Mouse (Mus musculus): ENCODE data around the gene Gimap9. TPM values are rescaled to one million over a fixed set of nuclear protein-coding genes. Genes with fewer than 3 reads are reported as not detected.

Gene Gimap9
- 0.65 and 0.66 TPM in 2 replicates for polyA plus RNA-seq (2012; rRNA removed)

DNA sequence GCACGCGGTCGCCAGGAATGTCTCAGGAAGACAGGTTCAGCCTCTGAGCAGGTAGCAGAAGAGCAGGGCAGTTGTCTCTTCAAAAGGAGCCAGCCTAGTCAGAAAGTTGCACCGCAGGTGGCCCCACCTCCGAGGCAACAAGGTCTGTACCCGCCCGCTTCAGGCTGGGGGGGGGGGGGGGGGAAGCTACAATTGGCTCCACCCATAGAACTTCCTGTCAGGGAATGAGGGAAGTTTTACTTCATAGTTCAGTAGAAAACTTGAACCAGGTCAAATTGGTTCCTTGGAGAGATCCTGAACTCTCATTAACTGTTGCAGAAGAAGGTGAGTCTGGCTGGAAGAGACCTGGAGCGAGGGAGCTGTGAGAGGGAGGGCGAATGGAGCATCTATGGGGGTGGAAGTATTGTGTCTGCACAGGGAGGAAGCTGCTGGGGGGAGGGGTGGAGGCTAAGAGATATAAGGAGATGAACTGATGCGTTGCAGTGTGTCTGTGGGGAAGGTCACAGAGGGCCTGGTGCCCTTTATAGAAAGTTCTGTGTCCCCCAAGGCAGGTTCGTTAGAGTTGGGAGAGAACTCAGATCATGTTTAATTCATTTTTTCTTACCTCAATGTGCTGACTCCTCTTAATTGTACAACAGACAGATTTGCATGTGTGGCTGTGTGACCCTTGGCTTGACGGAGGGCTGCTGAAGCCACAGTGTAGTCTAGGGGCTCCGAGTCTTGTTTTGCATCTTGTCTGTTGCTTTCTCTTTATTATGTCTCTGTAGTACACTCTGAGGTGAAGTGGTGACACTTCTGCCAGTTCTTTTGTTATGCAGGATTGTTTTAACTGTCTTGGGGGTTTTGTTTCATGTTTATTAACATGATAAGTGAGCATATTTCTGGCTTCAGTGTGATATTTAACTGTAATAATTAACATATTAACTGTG, at the start of gene Gimap9:
Gimap9 (plus strand) TSS at position 199 of the 929 bp plus-strand sequence.
- peak within 1 kb of the TSS; percentile 30; the same call in 1 of the 2 replicates for H3K4me3 ChIP-seq (ENCODE audit: insufficient read depth, low read length)

DNA sequence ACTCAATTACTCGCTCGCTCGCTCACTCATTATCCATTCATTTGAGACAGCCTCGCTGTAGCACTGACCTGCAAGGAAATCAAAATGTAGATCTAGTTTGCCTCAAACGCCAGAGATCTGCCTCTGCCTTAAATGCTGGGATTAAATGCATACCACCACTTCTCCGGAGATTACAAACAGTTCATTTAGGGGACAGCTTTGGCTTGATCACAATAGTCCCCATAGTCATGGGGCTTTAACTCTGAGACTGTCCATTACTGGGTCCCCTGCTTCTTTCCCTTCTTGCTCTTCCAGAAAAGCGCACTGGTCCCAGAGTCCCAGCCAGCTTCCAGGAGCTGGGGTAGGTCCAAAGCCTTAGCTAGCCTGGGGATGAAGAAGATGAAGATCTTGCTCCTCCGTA, 49.5 kb upstream of the Gimap9 start, which contains the start of gene AI854703:
AI854703 (plus strand) TSS at position 301 of the 400 bp plus-strand sequence.
- TF ChIP-seq CTCF (IDR thresholded peaks at IDR 0.05; ENCODE audit: extremely low read depth, insufficient read depth, low read length) (no peak), POLR2A (IDR thresholded peaks at IDR 0.05; ENCODE audit: extremely low read depth, insufficient read depth, low read length) (no peak)
- H3K4me1 ChIP-seq (ENCODE audit: control insufficient read depth, insufficient read depth, low read length) = peaks cover 9% of the 10 kb centered on the region; the same call in 1 of the 2 replicates
- peak within 1 kb of the TSS; percentile 52 for H3K4me3 ChIP-seq (ENCODE audit: insufficient read depth, low read length)
- peak within 1 kb of the TSS; percentile 45 for H3K27ac ChIP-seq (ENCODE audit: insufficient read depth, low read length)

More for the DNA sequence above, at the start of gene Gimap9:
- H3K27ac ChIP-seq (ENCODE audit: insufficient read depth, low read length) = no peak within 1 kb of the TSS
- no peaks in the 10 kb centered on the region for H3K4me1 ChIP-seq (ENCODE audit: control insufficient read depth, insufficient read depth, low read length)
- TF ChIP-seq CTCF (IDR thresholded peaks at IDR 0.05; ENCODE audit: extremely low read depth, insufficient read depth, low read length) (no peak), POLR2A (IDR thresholded peaks at IDR 0.05; ENCODE audit: extremely low read depth, insufficient read depth, low read length) (no peak)

DNA sequence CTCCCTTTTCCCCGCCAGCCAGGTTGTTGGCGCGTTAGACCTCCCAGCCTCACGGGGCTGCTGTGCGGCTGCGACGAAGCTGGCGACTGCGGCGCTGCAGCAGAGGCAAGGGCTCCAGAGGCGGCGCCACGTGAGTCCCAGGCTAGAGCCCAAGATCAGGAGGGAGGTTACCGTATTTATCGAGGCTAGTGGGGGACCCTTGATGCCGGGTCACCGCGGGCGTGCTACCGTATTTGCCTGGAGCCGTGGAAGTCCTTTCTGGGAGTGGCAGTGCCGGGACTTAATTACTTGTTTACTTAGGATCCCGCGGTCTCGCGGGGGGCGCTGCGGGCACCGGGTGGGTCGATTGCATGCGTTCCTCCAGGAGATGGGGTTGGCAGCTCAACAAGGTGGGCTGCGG, 48.9 kb upstream of the Gimap9 start:
- TF ChIP-seq CTCF (IDR thresholded peaks at IDR 0.05; ENCODE audit: extremely low read depth, insufficient read depth, low read length) (no peak), POLR2A (IDR thresholded peaks at IDR 0.05; ENCODE audit: extremely low read depth, insufficient read depth, low read length) (peak; percentile 64)
- H3K4me3 ChIP-seq (ENCODE audit: insufficient read depth, low read length) = peak overlapping the region; percentile 52
- H3K27ac ChIP-seq (ENCODE audit: insufficient read depth, low read length) = peak overlapping the region; percentile 26; the same call in 1 of the 2 replicates
- H3K4me1 ChIP-seq (ENCODE audit: control insufficient read depth, insufficient read depth, low read length) = peaks cover 9% of the 10 kb centered on the region; the same call in 1 of the 2 replicates

DNA sequence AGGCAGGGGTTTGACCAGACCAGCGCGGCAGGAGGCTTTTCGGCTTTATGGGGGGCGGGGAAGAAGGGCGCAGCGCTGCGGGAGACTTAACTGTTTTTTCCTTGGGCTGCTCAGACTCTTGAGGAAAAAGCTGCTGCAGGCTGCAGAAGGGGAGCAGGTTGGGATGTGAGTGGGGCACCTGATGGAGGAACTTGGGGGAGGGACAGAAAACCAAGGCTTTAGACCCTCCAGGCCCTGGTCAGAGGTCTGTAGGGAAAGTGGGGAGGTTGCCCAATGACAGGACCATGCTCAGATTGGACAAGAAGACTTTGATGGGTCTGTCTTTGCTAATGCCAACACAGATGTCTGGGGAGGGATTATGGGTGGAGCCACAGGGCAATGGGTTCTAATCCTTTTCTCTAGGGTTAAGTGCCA, 48.4 kb upstream of the Gimap9 start:
- Histone ChIP-seq H3K4me3 (ENCODE audit: insufficient read depth, low read length) (peak overlapping the region; percentile 52), H3K27ac (ENCODE audit: insufficient read depth, low read length) (peak overlapping the region; percentile 33), H3K4me1 (ENCODE audit: control insufficient read depth, insufficient read depth, low read length) (peaks cover 9% of the 10 kb centered on the region; the same call in 1 of the 2 replicates)
- no peak for TF ChIP-seq CTCF (IDR thresholded peaks at IDR 0.05; ENCODE audit: extremely low read depth, insufficient read depth, low read length)
- no peak for TF ChIP-seq POLR2A (IDR thresholded peaks at IDR 0.05; ENCODE audit: extremely low read depth, insufficient read depth, low read length)

DNA sequence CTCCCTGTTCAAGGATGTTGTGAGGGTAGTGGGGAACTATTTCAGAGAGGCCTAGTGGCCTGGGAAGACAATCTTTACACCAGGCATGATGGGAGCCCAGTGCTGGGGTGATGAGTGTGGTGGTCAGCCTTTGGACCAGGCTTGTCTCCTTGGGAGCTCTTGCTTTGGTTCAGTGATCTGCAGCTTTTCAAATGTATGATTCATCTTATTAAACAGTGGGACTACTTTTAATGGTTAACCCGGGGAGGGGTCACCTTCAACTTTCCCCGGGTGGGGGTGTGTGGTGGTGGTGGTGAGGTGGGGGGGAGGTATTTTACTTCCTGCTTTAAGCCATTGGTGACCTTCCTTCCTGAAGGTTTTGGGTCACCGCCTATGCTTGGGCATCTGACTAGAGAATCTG, 47.6 kb upstream of the Gimap9 start:
- TF ChIP-seq CTCF (IDR thresholded peaks at IDR 0.05; ENCODE audit: extremely low read depth, insufficient read depth, low read length) (no peak), POLR2A (IDR thresholded peaks at IDR 0.05; ENCODE audit: extremely low read depth, insufficient read depth, low read length) (no peak)
- H3K4me1 ChIP-seq (ENCODE audit: control insufficient read depth, insufficient read depth, low read length) = peaks cover 9% of the 10 kb centered on the region; the same call in 1 of the 2 replicates
- 0 out of 2 replicates have a peak overlapping the region, but pooled peaks have one; percentile 33 for H3K27ac ChIP-seq (ENCODE audit: insufficient read depth, low read length)
- peak overlapping the region; percentile 52 for H3K4me3 ChIP-seq (ENCODE audit: insufficient read depth, low read length)

DNA sequence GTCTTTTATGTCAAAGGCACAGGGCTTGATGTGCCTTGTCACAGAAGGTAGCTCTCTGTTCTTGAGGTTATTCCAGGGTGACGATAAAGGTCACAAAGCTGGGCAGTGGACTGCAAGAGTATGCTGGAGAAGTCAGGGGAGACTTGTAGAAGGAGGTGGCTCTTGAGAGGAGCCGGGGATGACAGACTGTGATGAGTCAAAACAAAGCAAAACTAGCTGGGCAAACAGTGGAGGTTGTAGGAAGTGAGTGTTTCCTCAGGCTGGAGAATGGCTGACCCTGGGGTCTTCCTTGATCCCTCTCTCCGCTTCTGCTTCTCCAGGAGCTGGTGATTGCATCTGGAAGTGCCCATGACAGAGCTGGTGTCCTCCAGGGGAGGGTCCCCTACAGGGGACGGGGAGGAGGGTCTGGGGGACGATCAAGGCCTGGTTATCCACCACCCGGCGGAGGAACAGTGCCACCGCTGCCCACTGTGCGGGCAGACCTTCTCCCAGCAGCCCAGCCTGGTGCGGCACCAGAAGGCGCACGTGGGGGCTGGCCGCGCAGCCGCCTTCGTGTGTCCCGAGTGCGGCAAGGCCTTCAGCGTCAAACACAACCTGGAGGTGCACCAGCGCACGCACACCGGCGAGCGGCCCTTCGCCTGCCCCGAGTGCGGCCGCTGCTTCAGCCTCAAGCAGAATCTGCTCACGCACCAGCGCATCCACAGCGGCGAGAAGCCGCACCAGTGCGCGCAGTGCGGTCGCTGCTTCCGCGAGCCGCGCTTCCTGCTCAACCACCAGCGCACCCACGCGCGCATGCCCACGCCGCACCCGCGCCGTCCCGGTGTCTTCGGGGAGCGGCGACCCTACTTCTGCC, 46.9 kb upstream of the Gimap9 start:
- TF ChIP-seq POLR2A (IDR thresholded peaks at IDR 0.05; ENCODE audit: extremely low read depth, insufficient read depth, low read length) (peak; percentile 32; the same call in 1 of the 2 replicates), CTCF (IDR thresholded peaks at IDR 0.05; ENCODE audit: extremely low read depth, insufficient read depth, low read length) (no peak)
- H3K4me1 ChIP-seq (ENCODE audit: control insufficient read depth, insufficient read depth, low read length) = peaks cover 9% of the 10 kb centered on the region; the same call in 1 of the 2 replicates
- H3K27ac ChIP-seq (ENCODE audit: insufficient read depth, low read length) = peak overlapping the region; percentile 41
- H3K4me3 ChIP-seq (ENCODE audit: insufficient read depth, low read length) = peak overlapping the region; percentile 52

DNA sequence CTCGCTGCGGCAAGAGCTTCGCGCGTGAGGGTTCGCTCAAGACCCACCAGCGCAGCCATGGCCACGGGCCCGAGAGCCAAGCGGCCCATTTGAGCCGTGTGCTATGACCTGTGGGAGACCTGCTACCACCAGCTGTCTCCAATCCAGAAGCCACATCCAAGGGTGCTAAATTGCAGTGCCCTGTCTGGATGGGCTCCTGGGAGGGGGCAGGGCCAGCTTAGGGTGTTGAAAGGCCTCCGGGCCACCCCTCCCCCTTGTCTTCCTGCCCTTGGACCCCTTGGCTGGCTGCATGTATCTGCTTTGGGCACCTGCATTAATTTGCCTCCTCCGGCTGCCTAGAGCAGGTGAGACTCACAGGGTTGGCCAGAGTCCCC, 46.3 kb upstream of the Gimap9 start:
- H3K4me1 ChIP-seq (ENCODE audit: control insufficient read depth, insufficient read depth, low read length) = peaks cover 9% of the 10 kb centered on the region; the same call in 1 of the 2 replicates
- TF ChIP-seq CTCF (IDR thresholded peaks at IDR 0.05; ENCODE audit: extremely low read depth, insufficient read depth, low read length) (no peak), POLR2A (IDR thresholded peaks at IDR 0.05; ENCODE audit: extremely low read depth, insufficient read depth, low read length) (no peak)
- peak overlapping the region; percentile 52 for H3K4me3 ChIP-seq (ENCODE audit: insufficient read depth, low read length)
- peak overlapping the region; percentile 41 for H3K27ac ChIP-seq (ENCODE audit: insufficient read depth, low read length)

DNA sequence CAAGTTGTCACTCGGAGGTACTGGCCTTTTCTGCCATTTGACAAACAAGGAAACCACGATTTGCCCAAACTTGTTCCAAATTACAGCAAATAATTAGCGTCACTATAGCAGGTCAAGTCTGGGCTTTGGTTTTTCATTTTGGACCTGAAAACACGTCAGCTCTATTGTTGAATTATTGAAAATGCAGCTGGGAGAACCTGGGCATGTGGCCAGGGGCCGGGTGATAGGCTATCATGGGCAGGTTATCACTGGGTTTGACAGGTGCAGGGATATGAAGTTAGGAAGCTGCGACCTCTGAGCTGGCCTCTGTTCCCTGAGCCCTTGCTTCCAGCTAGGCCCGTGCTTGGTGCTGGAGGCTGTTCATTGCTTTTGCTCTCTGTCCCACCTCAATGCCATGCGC, 45.1 kb upstream of the Gimap9 start:
- H3K27ac ChIP-seq (ENCODE audit: insufficient read depth, low read length) = no peak overlapping the region
- no peak overlapping the region for H3K4me3 ChIP-seq (ENCODE audit: insufficient read depth, low read length)
- peaks cover 9% of the 10 kb centered on the region; the same call in 1 of the 2 replicates for H3K4me1 ChIP-seq (ENCODE audit: control insufficient read depth, insufficient read depth, low read length)
- TF ChIP-seq CTCF (IDR thresholded peaks at IDR 0.05; ENCODE audit: extremely low read depth, insufficient read depth, low read length) (no peak), POLR2A (IDR thresholded peaks at IDR 0.05; ENCODE audit: extremely low read depth, insufficient read depth, low read length) (no peak)

- no peak overlapping the region for H3K27ac ChIP-seq (ENCODE audit: insufficient read depth, low read length)
- H3K4me3 ChIP-seq (ENCODE audit: insufficient read depth, low read length) = no peak overlapping the region
- peaks cover under 1% of the 10 kb centered on the region for H3K4me1 ChIP-seq (ENCODE audit: control insufficient read depth, insufficient read depth, low read length)
- TF ChIP-seq POLR2A (IDR thresholded peaks at IDR 0.05; ENCODE audit: extremely low read depth, insufficient read depth, low read length) (no peak), CTCF (IDR thresholded peaks at IDR 0.05; ENCODE audit: extremely low read depth, insufficient read depth, low read length) (no peak)
These were observed 40.8 kb upstream of the Gimap9 start for GRCm38 (mm10) chr6:48635105-48635504.
